Mouse (Mus musculus) spleen, adult 2 months (tissue): ENCODE results near the gene Mapk3. TPM values are rescaled to one million over a fixed set of nuclear protein-coding genes. Genes with fewer than 3 reads are reported as not detected.
A peak's percentile ranks its signal among the peaks of the same experiment; 100 is the strongest.

Experiments
- DNase-seq, 2 experiments: peaks; one replicate each; pipeline versions ENCODE4 v3.0.0 to v3.0.0-alpha.2; 2012 to 2021; ENCODE audit warnings: low spot score in 2 of 2, low read depth in 1 of 2
- H3K27ac ChIP-seq: fragments of 200-500 bp; 2 replicates; pipeline ENCODE4 v1.5.1; 2012; ENCODE audit warnings: low read length, inconsistent platforms; ENCODE audit not compliant: insufficient read depth
- H3K27me3 ChIP-seq: fragments of 200-500 bp; 2 replicates; pipeline ENCODE4 v1.6.1; 2012; ENCODE audit warnings: mild to moderate bottlenecking, moderate library complexity, low read length, inconsistent platforms; ENCODE audit not compliant: control insufficient read depth, insufficient read depth
- H3K36me3 ChIP-seq: fragments of 200-500 bp; 2 replicates; pipeline ENCODE4 v1.6.1; 2012; ENCODE audit warnings: mild to moderate bottlenecking, low read length, inconsistent platforms; ENCODE audit not compliant: control insufficient read depth, insufficient read depth
- H3K4me1 ChIP-seq: fragments of 200-500 bp; 2 replicates; pipeline ENCODE4 v1.6.1; 2011; ENCODE audit warnings: inconsistent platforms; ENCODE audit not compliant: control insufficient read depth, insufficient read depth, insufficient read length
- H3K4me3 ChIP-seq: fragments of 200-500 bp; 2 replicates; pipeline ENCODE4 v1.5.1; 2011; ENCODE audit warnings: mild to moderate bottlenecking, inconsistent platforms; ENCODE audit not compliant: insufficient read depth, insufficient read length; ENCODE audit errors: extremely low read depth
- CTCF ChIP-seq: fragments of 200-500 bp; IDR thresholded peaks from 2 replicates; pipeline ENCODE4 v1.5.1; 2011; ENCODE audit warnings: mild to moderate bottlenecking, inconsistent platforms; ENCODE audit not compliant: insufficient read depth, insufficient read length, insufficient replicate concordance; ENCODE audit errors: extremely low read depth
- POLR2A ChIP-seq: fragments of 200-500 bp; IDR thresholded peaks from 2 replicates; pipeline ENCODE4 v1.6.1; 2011; ENCODE audit warnings: low read depth, low read length, inconsistent platforms
- WGBS: fragments of 180-500 bp; shearing (Covaris S2); methylation state at CpG from one replicate; pipeline ENCODE4 v1.1.7; 2018; 5-methylcytosine and 5-hydroxymethylcytosine counted together
- polyA plus RNA-seq: library from polyadenylated mRNA; depleted of rRNA; stranded (reverse); fragments of >200 nt; gene quantifications from 2 replicates; pipeline ENCODE4 v1.2.3, GENCODE M21; 2012

The Mapk3 gene
- polyA plus RNA-seq, 1 experiment = 108 TPM

DNA sequence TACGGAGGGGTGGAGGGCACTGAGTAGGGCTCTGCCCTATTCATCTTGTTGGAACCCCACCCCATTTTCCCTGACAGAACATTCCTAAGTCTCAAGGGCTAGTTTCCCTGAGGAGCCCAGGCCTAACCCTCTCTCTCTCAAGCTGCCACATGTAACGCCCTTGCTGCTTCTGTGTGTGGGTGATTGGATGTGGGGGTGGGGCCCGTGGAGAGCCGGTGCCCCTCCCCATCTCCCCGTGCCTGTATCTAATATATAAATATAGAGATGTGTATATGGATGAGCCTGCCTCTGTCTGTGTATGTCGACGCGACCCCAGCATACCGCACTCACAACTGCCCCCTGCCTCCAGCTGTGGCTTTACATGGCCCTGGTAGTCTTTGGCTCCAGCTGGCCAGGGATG, 6.1 kb downstream of the Mapk3 start:
- H3K4me3 ChIP-seq = no peak overlapping the region
- H3K27ac ChIP-seq = no peak overlapping the region
- peaks cover under 1% of the 10 kb centered on the region; the same call in 1 of the 2 replicates for H3K4me1 ChIP-seq
- TF ChIP-seq POLR2A (no peak), CTCF (no peak)
- no peak for DNase-seq
- 87% methylated on average over 9 of the region's 9 CpGs for WGBS
- H3K36me3 ChIP-seq = peaks cover 25% of the 10 kb centered on the region
- no peaks in the 10 kb centered on the region for H3K27me3 ChIP-seq

DNA sequence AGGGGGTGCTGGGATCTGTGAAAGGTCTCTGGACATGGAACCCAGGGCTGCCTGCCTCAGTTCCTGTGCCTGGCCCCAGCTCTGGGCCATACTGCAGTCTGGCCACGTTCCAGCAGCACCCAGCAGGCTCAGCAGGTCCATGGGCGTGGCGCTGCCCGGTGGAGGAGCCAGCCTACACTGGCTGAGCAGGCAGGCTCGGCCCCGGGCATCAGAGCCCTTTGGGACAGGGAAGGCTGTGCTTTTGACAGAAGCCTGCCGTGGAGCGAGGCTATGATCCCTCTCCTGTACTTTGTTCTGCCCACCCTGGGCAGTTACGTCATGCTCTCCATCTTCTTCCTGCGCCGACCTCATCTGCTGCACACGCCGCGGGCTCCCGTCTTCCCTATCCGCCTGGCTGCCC, 6.8 kb downstream of the Mapk3 start, which contains the start of gene Gdpd3:
Gdpd3 (plus strand) TSS at position 134 of the 400 bp plus-strand sequence.
- Histone ChIP-seq H3K36me3 (peaks cover 25% of the 10 kb centered on the region), H3K27me3 (no peaks in the 10 kb centered on the region), H3K27ac (no peak within 1 kb of the TSS), H3K4me1 (no peaks in the 10 kb centered on the region), H3K4me3 (no peak within 1 kb of the TSS)
- DNase-seq = no peak
- TF ChIP-seq CTCF = no peak
- TF ChIP-seq POLR2A = no peak
- 93% methylated on average over 16 of the region's 16 CpGs for WGBS

DNA sequence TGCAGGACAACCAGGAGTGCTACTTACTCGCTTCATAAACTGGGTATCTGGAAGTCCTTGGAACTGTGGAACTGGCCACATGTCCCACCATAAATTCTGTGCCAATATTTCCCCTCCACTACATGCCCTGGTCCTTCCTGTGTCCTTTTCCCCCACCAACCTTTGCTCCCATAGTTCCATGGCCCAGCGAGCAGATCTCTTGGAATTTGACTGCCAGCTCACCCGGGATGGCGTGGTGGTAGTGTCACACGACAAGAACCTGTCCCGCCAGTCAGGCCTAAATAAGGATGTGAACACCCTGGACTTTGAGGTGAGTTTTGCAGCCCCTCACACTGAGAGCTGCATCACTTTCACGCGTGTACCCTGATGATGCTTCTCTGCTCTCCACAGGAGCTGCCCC, 7.6 kb downstream of the Mapk3 start:
- TF ChIP-seq CTCF = no peak
- Histone ChIP-seq H3K27ac (no peak overlapping the region), H3K4me3 (no peak overlapping the region), H3K27me3 (no peaks in the 10 kb centered on the region), H3K36me3 (peaks cover 25% of the 10 kb centered on the region), H3K4me1 (no peaks in the 10 kb centered on the region)
- no peak for DNase-seq
- 91% methylated on average over 8 of the region's 8 CpGs for WGBS

DNA sequence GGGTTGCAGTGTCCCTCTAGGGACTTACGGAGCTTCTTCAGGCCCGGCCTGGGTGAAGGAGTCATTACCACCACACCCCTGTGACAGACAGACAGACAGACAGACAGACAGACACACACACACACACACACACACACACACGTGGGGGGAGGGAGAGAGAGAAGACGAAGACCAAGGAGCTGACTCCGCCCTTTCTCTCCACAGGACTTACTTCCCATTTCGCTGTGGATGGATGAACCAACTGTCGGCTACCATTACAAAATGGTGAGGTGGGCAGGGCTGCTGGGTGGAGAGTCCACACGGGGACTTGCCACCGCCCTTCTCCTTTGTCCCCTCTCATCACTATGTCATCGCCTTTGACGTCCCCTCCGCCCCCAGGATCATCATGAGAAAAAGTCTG, 11.4 kb downstream of the Mapk3 start:
- H3K27me3 ChIP-seq = no peaks in the 10 kb centered on the region
- peaks cover 8% of the 10 kb centered on the region; the same call in 1 of the 2 replicates for H3K4me1 ChIP-seq
- DNase-seq = no peak
- H3K36me3 ChIP-seq = peaks cover 13% of the 10 kb centered on the region
- H3K27ac ChIP-seq = no peak overlapping the region
- no peak overlapping the region for H3K4me3 ChIP-seq
- TF ChIP-seq CTCF (no peak), POLR2A (no peak)
- 78% methylated on average over 12 of the region's 12 CpGs for WGBS

DNA sequence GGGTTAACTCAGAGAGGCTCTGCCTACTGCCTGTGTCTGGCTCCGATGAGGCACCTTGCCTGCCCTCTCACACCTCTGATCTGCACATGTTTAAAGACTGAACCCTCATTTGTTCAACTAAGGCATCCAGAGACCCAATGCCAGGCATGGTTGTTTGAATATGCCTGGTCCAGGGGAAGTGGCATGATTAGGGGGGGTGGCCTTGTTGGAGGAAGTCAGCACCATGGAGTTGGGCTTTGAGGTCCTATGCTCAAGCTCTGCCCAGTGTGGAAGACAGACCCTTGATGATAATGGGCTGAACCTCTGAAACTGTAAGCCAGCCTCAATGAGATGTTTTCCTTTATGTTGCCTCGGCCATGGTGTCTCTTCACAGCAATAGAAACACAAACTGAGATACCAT, 13.9 kb downstream of the Mapk3 start:
- no peak for DNase-seq
- peaks cover 22% of the 10 kb centered on the region for H3K4me1 ChIP-seq
- H3K27ac ChIP-seq = no peak overlapping the region
- 71% methylated on average over 2 of the region's 2 CpGs for WGBS
- no peaks in the 10 kb centered on the region for H3K27me3 ChIP-seq
- TF ChIP-seq POLR2A = no peak
- no peak for TF ChIP-seq CTCF
- peaks cover 6% of the 10 kb centered on the region; the same call in 1 of the 2 replicates for H3K36me3 ChIP-seq
- no peak overlapping the region for H3K4me3 ChIP-seq

DNA sequence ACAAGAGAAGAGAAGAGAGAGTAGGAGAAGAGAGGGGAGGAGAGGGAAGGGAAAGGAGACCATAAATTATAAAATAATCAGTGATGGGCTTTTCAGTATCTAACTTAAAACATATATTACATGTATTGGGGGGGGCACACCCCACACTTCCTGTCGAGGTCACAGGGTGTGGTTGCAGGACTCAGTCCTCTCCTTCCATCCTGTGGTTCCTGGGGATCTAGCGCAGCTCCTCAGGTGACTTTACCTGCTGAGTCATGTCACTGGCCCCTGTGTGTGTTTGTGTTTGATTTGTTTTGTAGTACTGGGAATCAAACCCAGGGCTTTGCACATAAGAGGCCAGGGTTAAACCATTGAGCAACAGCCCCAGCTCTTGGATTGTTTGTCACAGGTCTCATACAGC, 15.1 kb downstream of the Mapk3 start:
- no peak for DNase-seq
- Histone ChIP-seq H3K4me1 (peaks cover 22% of the 10 kb centered on the region), H3K4me3 (no peak overlapping the region), H3K27me3 (no peaks in the 10 kb centered on the region), H3K27ac (peak overlapping the region; percentile 47; the same call in 1 of the 2 replicates), H3K36me3 (peaks cover 10% of the 10 kb centered on the region; the same call in 1 of the 2 replicates)
- no peak for TF ChIP-seq POLR2A
- no peak for TF ChIP-seq CTCF
- WGBS = 32% methylated on average over 2 of the region's 2 CpGs

DNA sequence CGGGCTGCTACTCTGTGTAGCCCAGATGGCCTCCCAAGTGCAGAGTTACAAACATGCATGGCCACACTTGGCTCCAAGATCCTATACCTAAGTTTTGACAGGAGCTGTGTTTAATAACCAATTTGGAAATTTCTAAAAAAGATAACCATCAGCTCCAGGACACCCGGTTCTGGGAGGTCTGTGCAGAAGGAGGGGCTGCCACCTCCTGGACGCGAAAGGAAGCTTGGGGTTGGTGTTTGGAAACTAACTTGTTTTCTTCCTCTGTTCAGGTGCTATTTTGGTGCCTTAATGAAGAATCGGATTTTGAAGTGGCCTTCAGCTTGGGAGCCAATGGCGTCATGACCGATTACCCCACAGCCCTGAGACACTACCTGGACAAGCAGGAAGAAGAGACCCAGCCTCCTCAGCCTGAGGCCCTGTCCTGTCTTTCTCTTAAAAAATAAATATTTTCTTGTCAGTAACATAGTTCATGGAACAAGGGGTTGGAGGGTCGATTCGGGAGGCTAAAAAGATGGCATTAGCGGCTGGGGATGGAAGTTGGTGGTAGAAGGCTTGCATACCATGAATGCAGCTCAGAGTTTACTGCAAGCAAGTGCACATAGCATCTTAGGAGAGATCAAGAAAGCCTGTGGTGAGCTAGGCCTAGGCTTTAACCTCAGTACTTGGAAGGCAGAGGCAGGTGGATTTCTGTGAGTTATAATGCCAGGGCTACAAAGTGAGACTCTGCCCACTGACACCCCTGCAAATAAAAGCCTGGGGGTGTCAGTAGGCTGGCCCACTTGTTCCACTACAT, 16.0 kb downstream of the Mapk3 start:
- peaks cover 25% of the 10 kb centered on the region for H3K4me1 ChIP-seq
- no peak overlapping the region for H3K4me3 ChIP-seq
- peak overlapping the region; percentile 16 for H3K27ac ChIP-seq
- TF ChIP-seq POLR2A = no peak
- peak; percentile 46; the same call in 1 of the 2 replicates for TF ChIP-seq CTCF
- WGBS = 59% methylated on average over 10 of the region's 10 CpGs
- no peaks in the 10 kb centered on the region for H3K27me3 ChIP-seq
- DNase-seq = no peak
- H3K36me3 ChIP-seq = peaks cover 9% of the 10 kb centered on the region; the same call in 1 of the 2 replicates
